Mouse (Mus musculus) spleen, adult 10 weeks (tissue): ENCODE results near the gene Brinp2. TPM values are rescaled to one million over a fixed set of nuclear protein-coding genes. Genes with fewer than 3 reads are reported as not detected.

Experiments used
- polyA plus RNA-seq: library from polyadenylated mRNA; stranded (reverse); fragments of 350-450 nt; fragmentation: Illumina TruSeq; extraction: RNeasy Lipid Tissue Mini Kit (QIAGEN cat#74804); gene quantifications from one replicate; pipeline ENCODE4 v1.2.3, GENCODE M21; 2015; ENCODE audit warnings: low replicate concordance; ENCODE audit not compliant: insufficient read depth

Brinp2 gene
- polyA plus RNA-seq = 0.33 TPM

DNA sequence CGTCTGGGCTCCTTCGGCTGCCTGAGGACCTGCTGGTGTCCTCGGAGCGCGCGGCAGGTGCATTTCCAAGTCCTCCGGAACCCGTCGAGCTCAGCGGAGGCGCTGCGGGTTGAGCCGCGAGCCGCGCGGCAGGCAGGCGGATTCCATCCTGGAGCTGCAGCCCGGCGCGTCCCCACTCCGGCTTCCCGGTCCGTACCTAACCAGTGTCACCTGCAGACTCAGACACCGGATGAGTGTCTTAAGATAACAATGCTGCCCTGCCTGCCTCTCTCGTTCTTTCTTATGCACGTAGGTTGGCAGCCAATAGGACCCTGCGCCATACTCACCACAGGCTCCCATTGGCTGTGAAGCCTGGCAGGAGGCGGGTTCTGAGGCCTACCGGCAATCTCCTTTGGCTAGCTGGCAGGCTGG, at the start of gene Brinp2:
Brinp2 (minus strand) TSS at position 276 of the 411 bp plus-strand sequence.

DNA sequence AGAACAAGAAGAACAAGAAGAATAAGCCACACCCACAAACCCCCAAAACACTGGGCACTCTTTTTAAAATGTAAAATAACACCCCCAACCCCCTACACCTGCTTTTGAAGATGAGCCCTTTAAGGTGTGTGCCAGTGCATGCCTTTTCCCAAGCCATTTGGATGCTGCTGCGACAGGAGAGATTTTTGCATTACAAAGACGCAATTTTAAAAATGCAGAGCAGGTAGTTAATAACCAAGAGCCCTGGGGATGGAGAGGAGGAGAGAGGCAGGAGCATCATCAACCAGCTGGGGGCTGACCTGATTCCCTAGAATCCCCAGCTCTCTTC, 5.8 kb upstream of the Brinp2 start, which contains the start of gene Astn1:
Astn1 (plus strand) TSS at position 310 of the 328 bp plus-strand sequence.

Other genes starting within 250 kb of the Brinp2 start
- gene Astn1, start 5.9 kb upstream of the Brinp2 start, polyA plus RNA-seq = 0.23 TPM